Mouse (Mus musculus) stomach, postnatal 0 days (tissue): ENCODE measurements around the gene Clmp. TPM values are rescaled to one million over a fixed set of nuclear protein-coding genes. Genes with fewer than 3 reads are reported as not detected.
"Not testable (repeated sequence)": the region's sequence is repeated elsewhere in the genome, so short reads cannot be mapped to it uniquely, and the experiment has no call there.

Experiments
- ATAC-seq: fragments of 200-750 bp; cut with Nextera tagmentation; 2 replicates; pipeline ENCODE4 v1.8.0; 2017; ENCODE audit not compliant: low FRiP score, low TSS enrichment
- DNase-seq: peaks from one replicate; pipeline ENCODE4 v3.0.0-alpha.2; 2016; ENCODE audit warnings: low spot score
- H3K27ac ChIP-seq: fragments of 300-500 bp; sonication (generic); replicated peaks from 2 replicates; pipeline ENCODE4 v1.5.1; 2014; ENCODE audit warnings: mild to moderate bottlenecking, control low read depth
- H3K27me3 ChIP-seq: fragments of 300-500 bp; sonication (generic); 2 replicates; pipeline ENCODE4 v1.6.1; 2014; ENCODE audit warnings: low read length; ENCODE audit not compliant: control insufficient read depth, insufficient read depth
- H3K36me3 ChIP-seq: fragments of 300-500 bp; sonication (generic); 2 replicates; pipeline ENCODE4 v1.6.1; 2014; ENCODE audit warnings: low read length, mixed read lengths; ENCODE audit not compliant: control insufficient read depth, insufficient read depth
- H3K4me1 ChIP-seq: fragments of 300-500 bp; sonication (generic); replicated peaks from 2 replicates; pipeline ENCODE4 v1.6.1; 2014; ENCODE audit warnings: antibody characterized with exemption; ENCODE audit not compliant: control insufficient read depth, insufficient read depth
- H3K4me2 ChIP-seq: fragments of 300-500 bp; sonication (generic); replicated peaks from 2 replicates; pipeline ENCODE4 v1.6.1; 2014; ENCODE audit warnings: low read depth, mild to moderate bottlenecking, control low read depth, moderate library complexity
- H3K4me3 ChIP-seq: fragments of 300-500 bp; sonication (generic); 2 replicates; pipeline ENCODE4 v1.5.1; 2014; ENCODE audit warnings: low read depth, low read length, control low read depth
- H3K9ac ChIP-seq: fragments of 300-500 bp; sonication (generic); 2 replicates; pipeline ENCODE4 v1.6.1; 2014; ENCODE audit warnings: mild to moderate bottlenecking, low read length, control low read depth, mixed read lengths
- H3K9me3 ChIP-seq: fragments of 300-500 bp; sonication (generic); 2 replicates; pipeline ENCODE4 v1.6.1; 2016; ENCODE audit warnings: low read length; ENCODE audit not compliant: control insufficient read depth
- CTCF ChIP-seq: IDR thresholded peaks from 2 replicates; pipeline ENCODE4 v1.5.1; 2016; ENCODE audit warnings: antibody characterized with exemption, low read depth, mild to moderate bottlenecking, moderate library complexity
- EP300 ChIP-seq: optimal IDR thresholded peaks from 2 replicates; pipeline ENCODE3; 2016; ENCODE audit warnings: antibody characterized with exemption
- WGBS: fragments of 180-500 bp; shearing (Covaris S2); extraction: QIAGEN DNeasy Blood & Tissue Kit; methylation state at CpG from one replicate; pipeline ENCODE4 v1.1.7; 2014; 5-methylcytosine and 5-hydroxymethylcytosine counted together
- polyA plus RNA-seq: library from polyadenylated mRNA; unstranded; fragments of >200 nt; fragmentation: Nextera tagmentation; extraction: Ambion mirVana; gene quantifications from 2 replicates; pipeline ENCODE4 v1.2.1, GENCODE M21; 2015

Gene Clmp
- polyA plus RNA-seq, 1 experiment from 2014 or later = 17.7 TPM

- no peak overlapping the region for H3K27ac ChIP-seq
- H3K27me3 ChIP-seq = no peaks in the 10 kb centered on the region
- 0 out of 2 replicates have a peak, but pooled peaks cover 3% of the 10 kb centered on the region for H3K4me1 ChIP-seq
- ATAC-seq (no peak), DNase-seq (no peak)
- 76% methylated on average over 6 of the region's 6 CpGs for WGBS
- H3K4me2 ChIP-seq = no peak overlapping the region
- H3K9ac ChIP-seq = no peak overlapping the region
- no peak overlapping the region for H3K4me3 ChIP-seq
- TF ChIP-seq CTCF (no peak), EP300 (no peak)
- H3K36me3 ChIP-seq = no peaks in the 10 kb centered on the region
- H3K9me3 ChIP-seq = no peaks in the 10 kb centered on the region
Measured at GRCm38 (mm10) chr9:40785452-40785851, 99.7 kb downstream of the Clmp start.

DNA sequence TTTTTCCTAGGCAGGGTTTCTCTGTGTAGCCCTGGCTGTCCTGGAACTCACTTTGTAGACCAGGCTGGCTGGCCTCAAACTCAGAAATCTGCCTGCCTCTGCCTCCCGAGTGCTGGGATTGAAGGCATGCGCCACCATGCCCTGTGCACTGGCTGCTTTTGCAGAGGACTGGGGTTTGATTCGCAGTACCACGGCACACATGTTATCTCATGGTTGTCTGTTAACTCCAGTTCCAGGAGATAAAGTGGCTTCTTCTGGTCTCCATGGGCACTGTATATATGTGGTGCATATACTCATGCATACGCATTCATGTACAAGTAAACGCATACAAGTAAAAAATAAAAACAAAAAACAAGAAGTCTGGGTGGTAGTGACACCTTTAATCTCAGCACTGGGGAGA, 101.1 kb downstream of the Clmp start:
- WGBS = 97% methylated on average over 6 of the region's 6 CpGs

DNA sequence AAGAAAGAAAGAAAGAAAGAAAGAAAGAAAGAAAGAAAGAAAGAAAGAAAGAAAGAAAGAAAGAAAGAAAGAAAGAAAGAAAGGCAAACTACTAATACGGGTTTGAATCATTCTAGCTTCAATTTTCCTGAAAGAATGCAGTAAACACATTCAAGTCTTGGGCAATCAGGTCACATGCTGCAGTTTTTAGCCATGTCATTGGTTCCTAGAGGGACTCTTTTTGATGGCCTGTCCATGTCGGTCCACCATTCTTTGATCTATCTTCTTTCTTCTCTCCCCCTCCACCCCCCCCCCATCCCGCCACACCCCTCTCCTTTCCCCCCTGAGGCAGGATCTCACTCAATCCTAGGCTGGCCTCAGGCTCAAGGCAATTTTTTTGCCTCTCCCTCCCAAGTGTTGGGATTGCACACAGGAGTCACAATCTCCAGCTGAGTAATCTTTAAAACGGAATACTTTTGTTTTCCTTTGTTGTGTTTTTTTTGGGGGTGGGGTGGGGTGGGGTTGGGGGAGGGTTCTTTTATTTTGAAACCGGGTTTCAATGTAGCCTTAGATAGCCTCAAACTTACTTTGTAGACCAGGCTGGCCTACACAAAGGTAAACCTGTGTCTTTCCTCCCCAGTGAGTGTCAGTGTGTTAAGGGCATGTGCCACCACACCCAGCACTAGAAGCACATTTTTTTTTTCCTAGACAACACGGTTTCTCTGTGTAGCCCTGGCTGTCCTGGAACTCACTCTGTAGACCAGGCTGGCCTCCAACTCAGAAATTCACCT, 106.3 kb downstream of the Clmp start:
- no peak for ATAC-seq
- DNase-seq = no peak
- Histone ChIP-seq H3K4me3 (no peak overlapping the region), H3K27ac (no peak overlapping the region), H3K4me2 (no peak overlapping the region), H3K9me3 (no peaks in the 10 kb centered on the region), H3K4me1 (no peaks in the 10 kb centered on the region), H3K27me3 (no peaks in the 10 kb centered on the region), H3K36me3 (no peaks in the 10 kb centered on the region), H3K9ac (no peak overlapping the region)
- TF ChIP-seq EP300 (no peak), CTCF (no peak)
- 61% methylated on average over 6 of the region's 6 CpGs for WGBS

More for the DNA sequence above, 101.1 kb downstream of the Clmp start:
- DNase-seq, H3K27ac ChIP-seq, H3K36me3 ChIP-seq, ATAC-seq, H3K9me3 ChIP-seq, H3K4me3 ChIP-seq, H3K9ac ChIP-seq, H3K27me3 ChIP-seq, H3K4me1 ChIP-seq, H3K4me2 ChIP-seq: not testable (repeated sequence)

DNA sequence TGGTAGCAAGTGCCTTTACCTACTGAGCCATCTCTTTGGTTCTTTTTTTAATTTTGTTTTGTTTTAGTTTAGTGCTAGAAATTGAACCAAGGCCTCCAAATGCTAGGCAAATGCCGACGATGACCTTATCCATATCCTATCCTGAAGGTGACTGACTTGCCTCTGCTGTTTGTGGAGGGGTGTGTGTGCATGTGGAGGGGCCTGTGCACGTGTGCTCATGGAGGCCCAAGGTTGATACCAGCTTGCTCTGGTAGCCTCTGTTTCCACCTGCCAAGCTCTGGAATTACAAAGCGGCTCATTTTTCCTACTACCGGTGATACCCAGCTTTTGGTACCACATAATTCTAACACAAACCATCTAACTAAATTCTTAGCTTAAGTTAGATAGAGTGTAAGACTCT, 107.8 kb downstream of the Clmp start:
- H3K4me3 ChIP-seq = no peak overlapping the region
- H3K36me3 ChIP-seq = no peaks in the 10 kb centered on the region
- ATAC-seq (no peak), DNase-seq (no peak)
- no peaks in the 10 kb centered on the region for H3K27me3 ChIP-seq
- peaks cover 1% of the 10 kb centered on the region; the same call in 1 of the 2 replicates for H3K4me1 ChIP-seq
- no peak overlapping the region for H3K4me2 ChIP-seq
- 88% methylated on average over 5 of the region's 5 CpGs for WGBS
- H3K9me3 ChIP-seq = no peaks in the 10 kb centered on the region
- H3K27ac ChIP-seq = no peak overlapping the region
- TF ChIP-seq CTCF (no peak), EP300 (no peak)
- H3K9ac ChIP-seq = no peak overlapping the region

DNA sequence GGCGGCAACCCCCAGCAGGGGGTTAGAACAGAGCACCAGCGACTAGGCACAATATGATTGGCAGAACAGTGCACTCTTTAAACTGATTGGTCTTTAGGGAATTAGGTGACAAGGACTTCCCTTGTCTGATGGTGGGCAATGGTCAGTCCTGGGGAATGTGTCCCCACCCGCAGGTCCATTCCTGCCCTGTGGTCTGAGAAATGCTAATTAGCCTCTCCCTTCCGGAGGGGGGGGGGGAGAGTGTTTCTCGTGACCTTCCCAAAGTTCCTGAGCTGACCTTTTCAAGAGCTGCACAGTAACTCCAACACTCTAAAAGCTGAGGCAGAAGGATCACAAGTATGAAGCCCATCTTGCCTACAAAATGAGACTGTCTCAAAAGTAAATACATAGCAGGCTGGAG, 108.5 kb downstream of the Clmp start:
- H3K36me3 ChIP-seq = no peaks in the 10 kb centered on the region
- WGBS = 47% methylated on average over 5 of the region's 5 CpGs
- H3K4me1 ChIP-seq = peaks cover 3% of the 10 kb centered on the region; the same call in 1 of the 2 replicates
- H3K27me3 ChIP-seq = no peaks in the 10 kb centered on the region
- TF ChIP-seq EP300 (no peak), CTCF (no peak)
- H3K4me2 ChIP-seq = no peak overlapping the region
- no peak for ATAC-seq
- no peak overlapping the region for H3K4me3 ChIP-seq
- no peaks in the 10 kb centered on the region for H3K9me3 ChIP-seq
- no peak for DNase-seq
- H3K9ac ChIP-seq = no peak overlapping the region
- no peak overlapping the region for H3K27ac ChIP-seq

- no peak overlapping the region for H3K4me3 ChIP-seq
- TF ChIP-seq CTCF = no peak
- no peak for TF ChIP-seq EP300
- DNase-seq (no peak), ATAC-seq (no peak)
- peaks cover 3% of the 10 kb centered on the region; the same call in 1 of the 2 replicates for H3K4me1 ChIP-seq
- H3K4me2 ChIP-seq = no peak overlapping the region
- H3K9me3 ChIP-seq = no peaks in the 10 kb centered on the region
- no peaks in the 10 kb centered on the region for H3K36me3 ChIP-seq
- H3K27ac ChIP-seq = 0 out of 2 replicates have a peak overlapping the region, but pooled peaks have one; percentile 13
- 57% methylated on average over 5 of the region's 5 CpGs for WGBS
- H3K27me3 ChIP-seq = no peaks in the 10 kb centered on the region
- no peak overlapping the region for H3K9ac ChIP-seq
Measured at GRCm38 (mm10) chr9:40794926-40795325, 109.2 kb downstream of the Clmp start.
